Mouse (Mus musculus): ENCODE results near the gene Rnaseh2c.

DNA sequence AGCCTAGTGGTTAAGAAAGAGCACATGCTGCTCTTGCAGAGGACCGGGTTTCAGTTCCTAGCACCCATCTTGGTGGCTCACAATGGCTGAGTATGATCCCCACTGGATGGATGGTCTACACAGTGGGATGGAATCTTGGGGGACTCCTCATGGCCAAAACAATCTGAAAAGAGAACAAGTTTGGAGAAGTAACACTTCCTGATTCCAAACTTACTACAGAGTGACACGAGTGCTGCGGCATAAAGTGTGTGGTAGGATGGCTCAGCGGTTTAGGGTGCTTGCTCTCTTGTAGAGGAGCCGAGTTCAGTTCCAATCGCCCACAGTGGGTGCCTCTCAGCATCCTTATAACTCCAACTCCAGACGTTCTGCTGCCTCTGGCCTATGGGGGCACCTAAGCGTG, 23.6 kb downstream of the Rnaseh2c start:
- TF ChIP-seq CHD2 (IDR thresholded peaks at IDR 0.05; ENCODE audit: low read depth, low read length) (no peak), HCFC1 (IDR thresholded peaks at IDR 0.05; ENCODE audit: borderline replicate concordance, insufficient read depth, low read length) (no peak), MAFK (IDR thresholded peaks at IDR 0.05; ENCODE audit: insufficient read depth, low read depth, low read length) (no peak)
